Mouse (Mus musculus) liver, embryonic 14.5 days (tissue): Measurements from ENCODE around the gene Gpr183.

Experiments
- CTCF ChIP-seq: IDR thresholded peaks from 2 replicates; pipeline ENCODE4 v1.5.1; 2016; ENCODE audit warnings: antibody characterized with exemption, low read depth, control low read depth
- EP300 ChIP-seq: IDR thresholded peaks from 2 replicates; pipeline ENCODE4 v1.6.1; 2016; ENCODE audit warnings: antibody characterized with exemption, low read depth

DNA sequence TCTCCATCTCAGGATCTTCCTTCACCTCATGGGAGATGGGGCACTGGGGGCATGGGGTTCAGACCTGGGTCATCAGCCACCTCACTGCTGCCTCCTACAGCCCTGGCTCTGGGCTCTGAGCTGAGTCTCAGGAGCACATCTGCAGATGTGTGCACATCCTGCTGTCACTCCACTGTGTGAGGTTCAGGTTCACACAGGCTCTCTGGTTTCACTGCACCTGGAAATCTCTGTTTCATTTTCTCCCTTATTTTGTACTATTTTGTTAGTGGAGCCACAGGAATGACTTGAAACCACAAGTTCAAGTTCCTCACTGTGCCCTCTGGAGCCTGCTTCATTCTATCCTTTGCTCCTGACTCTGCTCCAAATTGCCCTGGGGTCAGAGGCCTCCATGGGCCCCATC, 26.9 kb upstream of the Gpr183 start:
- TF ChIP-seq EP300 (no peak), CTCF (no peak)
